Mouse (Mus musculus): ENCODE measurements around the gene Hspbap1. TPM values are rescaled to one million over a fixed set of nuclear protein-coding genes. Genes with fewer than 3 reads are reported as not detected.
A peak's percentile ranks its signal among the peaks of the same experiment; 100 is the strongest.

Hspbap1 gene
- polyA plus RNA-seq, 1 experiment from 2014 or later, result 20.2 TPM

GRCm38 (mm10) chr16:35817255-35818089 lies 47.3 kb downstream of the Hspbap1 start:
- Histone ChIP-seq H3K36me3 (replicated peaks) (peaks cover 23% of the 10 kb centered on the region), H3K9ac (no peak overlapping the region), H3K9me3 (no peaks in the 10 kb centered on the region), H3K27me3 (no peaks in the 10 kb centered on the region), H3K4me2 (no peak overlapping the region), H3K27ac (no peak overlapping the region), H3K4me3 (replicated peaks) (no peak overlapping the region), H3K4me1 (no peaks in the 10 kb centered on the region)
- ATAC-seq (ENCODE audit: low FRiP score), result peak; percentile 88
- WGBS, result 40% methylated on average over 13 of the region's 13 CpGs

GRCm38 (mm10) chr16:35829999-35830398 lies 59.8 kb downstream of the Hspbap1 start:
- no peak overlapping the region for H3K4me2 ChIP-seq
- ATAC-seq (ENCODE audit: low FRiP score), result no peak
- WGBS, result 20% methylated on average over 7 of the region's 7 CpGs

GRCm38 (mm10) chr16:35832926-35833325 lies 62.8 kb downstream of the Hspbap1 start:
- no peaks in the 10 kb centered on the region for H3K4me1 ChIP-seq
- ATAC-seq (ENCODE audit: low FRiP score), result no peak
- no peak overlapping the region for H3K9ac ChIP-seq
- H3K27ac ChIP-seq, result no peak overlapping the region
- H3K9me3 ChIP-seq, result 0 out of 2 replicates have a peak, but pooled peaks cover 5% of the 10 kb centered on the region
- H3K4me2 ChIP-seq, result no peak overlapping the region
- H3K27me3 ChIP-seq, result no peaks in the 10 kb centered on the region
- no peak overlapping the region for H3K4me3 ChIP-seq (replicated peaks)
- peaks cover under 1% of the 10 kb centered on the region for H3K36me3 ChIP-seq (replicated peaks)
- WGBS, result 85% methylated on average over 3 of the region's 3 CpGs

More at GRCm38 (mm10) chr16:35829999-35830398, 59.8 kb downstream of the Hspbap1 start:
- Histone ChIP-seq H3K27me3 (no peaks in the 10 kb centered on the region), H3K9ac (no peak overlapping the region), H3K9me3 (no peaks in the 10 kb centered on the region), H3K27ac (no peak overlapping the region), H3K4me3 (replicated peaks) (no peak overlapping the region), H3K36me3 (replicated peaks) (peaks cover 14% of the 10 kb centered on the region), H3K4me1 (no peaks in the 10 kb centered on the region)

GRCm38 (mm10) chr16:35834653-35835052 lies 64.5 kb downstream of the Hspbap1 start:
- H3K4me3 ChIP-seq (replicated peaks), result no peak overlapping the region
- no peak for ATAC-seq (ENCODE audit: low FRiP score)
- H3K36me3 ChIP-seq (replicated peaks), result no peaks in the 10 kb centered on the region
- no peak overlapping the region for H3K9ac ChIP-seq
- H3K9me3 ChIP-seq, result 0 out of 2 replicates have a peak, but pooled peaks cover 5% of the 10 kb centered on the region
- WGBS, result 91% methylated on average over 8 of the region's 8 CpGs
- no peaks in the 10 kb centered on the region for H3K4me1 ChIP-seq
- H3K27ac ChIP-seq, result no peak overlapping the region
- no peaks in the 10 kb centered on the region for H3K27me3 ChIP-seq
- no peak overlapping the region for H3K4me2 ChIP-seq

- 24% methylated on average over 1 of the region's 1 CpGs for WGBS
- H3K9ac ChIP-seq, result no peak overlapping the region
- 0 out of 2 replicates have a peak, but pooled peaks cover 5% of the 10 kb centered on the region for H3K9me3 ChIP-seq
- no peak overlapping the region for H3K4me2 ChIP-seq
- no peak for ATAC-seq (ENCODE audit: low FRiP score)
- no peaks in the 10 kb centered on the region for H3K27me3 ChIP-seq
- H3K27ac ChIP-seq, result no peak overlapping the region
- no peak overlapping the region for H3K4me3 ChIP-seq (replicated peaks)
- no peaks in the 10 kb centered on the region for H3K4me1 ChIP-seq
- no peaks in the 10 kb centered on the region for H3K36me3 ChIP-seq (replicated peaks)
Measured at GRCm38 (mm10) chr16:35839680-35840079, 69.5 kb downstream of the Hspbap1 start.

- no peak overlapping the region for H3K4me2 ChIP-seq
- H3K9me3 ChIP-seq, result no peaks in the 10 kb centered on the region
- H3K9ac ChIP-seq, result no peak overlapping the region
- H3K36me3 ChIP-seq (replicated peaks), result no peaks in the 10 kb centered on the region
- no peak overlapping the region for H3K4me3 ChIP-seq (replicated peaks)
- H3K27ac ChIP-seq, result no peak overlapping the region
- H3K27me3 ChIP-seq, result no peaks in the 10 kb centered on the region
- ATAC-seq (ENCODE audit: low FRiP score), result no peak
- no peaks in the 10 kb centered on the region for H3K4me1 ChIP-seq
Measured at GRCm38 (mm10) chr16:35847138-35847537, 77.0 kb downstream of the Hspbap1 start.

- Histone ChIP-seq H3K27ac (no peak overlapping the region), H3K9me3 (no peaks in the 10 kb centered on the region), H3K9ac (no peak overlapping the region), H3K27me3 (no peaks in the 10 kb centered on the region), H3K4me3 (replicated peaks) (no peak overlapping the region), H3K36me3 (replicated peaks) (no peaks in the 10 kb centered on the region), H3K4me1 (no peaks in the 10 kb centered on the region), H3K4me2 (no peak overlapping the region)
- 85% methylated on average over 4 of the region's 4 CpGs for WGBS
- ATAC-seq (ENCODE audit: low FRiP score), result no peak
Measured at GRCm38 (mm10) chr16:35855846-35856245, 85.7 kb downstream of the Hspbap1 start.

GRCm38 (mm10) chr16:35856766-35857165 lies 86.6 kb downstream of the Hspbap1 start:
- Histone ChIP-seq H3K9ac (no peak overlapping the region), H3K27ac (no peak overlapping the region), H3K9me3 (no peaks in the 10 kb centered on the region), H3K4me2 (no peak overlapping the region), H3K4me3 (replicated peaks) (no peak overlapping the region), H3K27me3 (no peaks in the 10 kb centered on the region), H3K4me1 (no peaks in the 10 kb centered on the region), H3K36me3 (replicated peaks) (no peaks in the 10 kb centered on the region)
- ATAC-seq (ENCODE audit: low FRiP score), result no peak
- 93% methylated on average over 18 of the region's 18 CpGs for WGBS

- H3K9me3 ChIP-seq, result no peaks in the 10 kb centered on the region
- H3K4me2 ChIP-seq, result no peak overlapping the region
- H3K27me3 ChIP-seq, result no peaks in the 10 kb centered on the region
- no peak overlapping the region for H3K4me3 ChIP-seq (replicated peaks)
- no peak for ATAC-seq (ENCODE audit: low FRiP score)
- no peak overlapping the region for H3K9ac ChIP-seq
- H3K27ac ChIP-seq, result no peak overlapping the region
- H3K36me3 ChIP-seq (replicated peaks), result no peaks in the 10 kb centered on the region
- WGBS, result 86% methylated on average over 16 of the region's 16 CpGs
- H3K4me1 ChIP-seq, result no peaks in the 10 kb centered on the region
Measured at GRCm38 (mm10) chr16:35860236-35860635, 90.1 kb downstream of the Hspbap1 start.

- H3K27me3 ChIP-seq, result no peaks in the 10 kb centered on the region
- no peak overlapping the region for H3K27ac ChIP-seq
- no peak overlapping the region for H3K4me2 ChIP-seq
- H3K9ac ChIP-seq, result no peak overlapping the region
- no peak overlapping the region for H3K4me3 ChIP-seq (replicated peaks)
- H3K9me3 ChIP-seq, result no peaks in the 10 kb centered on the region
- WGBS, result 100% methylated on average over 1 of the region's 1 CpGs
- no peaks in the 10 kb centered on the region for H3K36me3 ChIP-seq (replicated peaks)
- no peaks in the 10 kb centered on the region for H3K4me1 ChIP-seq
- ATAC-seq (ENCODE audit: low FRiP score), result no peak
Measured at GRCm38 (mm10) chr16:35862057-35862456, 91.9 kb downstream of the Hspbap1 start.

- no peak overlapping the region for H3K9ac ChIP-seq
- H3K36me3 ChIP-seq (replicated peaks), result no peaks in the 10 kb centered on the region
- WGBS, result 83% methylated on average over 11 of the region's 11 CpGs
- no peak overlapping the region for H3K27ac ChIP-seq
- peaks cover 8% of the 10 kb centered on the region for H3K4me1 ChIP-seq
- no peak for ATAC-seq (ENCODE audit: low FRiP score)
- peaks cover 38% of the 10 kb centered on the region for H3K27me3 ChIP-seq
- H3K4me3 ChIP-seq (replicated peaks), result no peak overlapping the region
- no peaks in the 10 kb centered on the region for H3K9me3 ChIP-seq
- H3K4me2 ChIP-seq, result no peak overlapping the region
Measured at GRCm38 (mm10) chr16:35867726-35868125, 97.6 kb downstream of the Hspbap1 start.

GRCm38 (mm10) chr16:35869126-35869525 lies 99.0 kb downstream of the Hspbap1 start:
- ATAC-seq (ENCODE audit: low FRiP score), result no peak
- 34% methylated on average over 3 of the region's 3 CpGs for WGBS

GRCm38 (mm10) chr16:35869656-35870055 lies 99.5 kb downstream of the Hspbap1 start:
- H3K9ac ChIP-seq, result no peak overlapping the region
- WGBS, result 78% methylated on average over 6 of the region's 6 CpGs
- no peaks in the 10 kb centered on the region for H3K36me3 ChIP-seq (replicated peaks)
- 0 out of 2 replicates have a peak, but pooled peaks cover 1% of the 10 kb centered on the region for H3K9me3 ChIP-seq
- no peak overlapping the region for H3K4me3 ChIP-seq (replicated peaks)
- H3K4me1 ChIP-seq, result peaks cover 8% of the 10 kb centered on the region
- peaks cover 42% of the 10 kb centered on the region for H3K27me3 ChIP-seq
- H3K4me2 ChIP-seq, result no peak overlapping the region
- no peak for ATAC-seq (ENCODE audit: low FRiP score)
- no peak overlapping the region for H3K27ac ChIP-seq

More at GRCm38 (mm10) chr16:35869126-35869525, 99.0 kb downstream of the Hspbap1 start:
- Histone ChIP-seq H3K9ac (no peak overlapping the region), H3K4me2 (no peak overlapping the region), H3K27me3 (peaks cover 42% of the 10 kb centered on the region), H3K4me1 (peaks cover 8% of the 10 kb centered on the region), H3K27ac (no peak overlapping the region), H3K9me3 (no peaks in the 10 kb centered on the region), H3K4me3 (replicated peaks) (no peak overlapping the region), H3K36me3 (replicated peaks) (no peaks in the 10 kb centered on the region)

Measured in forebrain, embryonic 12.5 days (tissue).